Mouse (Mus musculus): ENCODE data around the gene Prkaa1. TPM values are rescaled to one million over a fixed set of nuclear protein-coding genes. Genes with fewer than 3 reads are reported as not detected.

Prkaa1 gene
- polyA plus RNA-seq, 1 experiment from 2014 or later: 11.3 TPM

Other genes starting within 250 kb of the Prkaa1 start
- gene Mroh2b, start 245.1 kb upstream of the Prkaa1 start, polyA plus RNA-seq (2015; fragmentation: Nextera tagmentation; extraction: Ambion mirVana): not detected in 2 replicates
- gene C7, start 80.1 kb upstream of the Prkaa1 start, polyA plus RNA-seq (2015; fragmentation: Nextera tagmentation; extraction: Ambion mirVana): 0.06 TPM in 2 replicates
- gene Card6, start 35.3 kb upstream of the Prkaa1 start, polyA plus RNA-seq (2015; fragmentation: Nextera tagmentation; extraction: Ambion mirVana): 0.60 and 0.85 TPM in 2 replicates
- gene Rpl37, start 27.2 kb upstream of the Prkaa1 start, polyA plus RNA-seq (2015; fragmentation: Nextera tagmentation; extraction: Ambion mirVana): 431 and 548 TPM in 2 replicates
- 52.5 and 52.8 TPM in 2 replicates for gene Ttc33, start 41.7 kb downstream of the Prkaa1 start, polyA plus RNA-seq (2015; fragmentation: Nextera tagmentation; extraction: Ambion mirVana)
- gene Ptger4, start 100.3 kb downstream of the Prkaa1 start, polyA plus RNA-seq (2015; fragmentation: Nextera tagmentation; extraction: Ambion mirVana): 0.36 and 0.37 TPM in 2 replicates